Mouse (Mus musculus): ENCODE data around the gene Zc3h12c. TPM values are rescaled to one million over a fixed set of nuclear protein-coding genes. Genes with fewer than 3 reads are reported as not detected.

The Zc3h12c gene
- total RNA-seq (2023) = 16.6 to 20.6 TPM (median 17.9 TPM) in 4 replicates

GRCm38 (mm10) chr9:52167863-52168685, at the start of gene Zc3h12c:
Gene Zc3h12c, minus strand, starts transcription at chr9:52168572.

Other genes starting within 250 kb of the Zc3h12c start
- gene Fdx1, start 205.0 kb downstream of the Zc3h12c start, total RNA-seq (2023) = 8.9 to 11.5 TPM (median 9.5 TPM) in 4 replicates
- gene Rdx, start 121.4 kb downstream of the Zc3h12c start, total RNA-seq (2023) = 73.4 to 77.9 TPM (median 74.9 TPM) in 4 replicates

Data from B cell, adult 62 days (primary cell).